Mouse (Mus musculus): ENCODE data around the gene Prdm16.

Gene Prdm16

GRCm38 (mm10) chr4:154602409-154602808, 34.3 kb downstream of the Prdm16 start:
- no peak for DNase-seq

GRCm38 (mm10) chr4:154601006-154601405, 35.7 kb downstream of the Prdm16 start:
- no peak for DNase-seq

DNA sequence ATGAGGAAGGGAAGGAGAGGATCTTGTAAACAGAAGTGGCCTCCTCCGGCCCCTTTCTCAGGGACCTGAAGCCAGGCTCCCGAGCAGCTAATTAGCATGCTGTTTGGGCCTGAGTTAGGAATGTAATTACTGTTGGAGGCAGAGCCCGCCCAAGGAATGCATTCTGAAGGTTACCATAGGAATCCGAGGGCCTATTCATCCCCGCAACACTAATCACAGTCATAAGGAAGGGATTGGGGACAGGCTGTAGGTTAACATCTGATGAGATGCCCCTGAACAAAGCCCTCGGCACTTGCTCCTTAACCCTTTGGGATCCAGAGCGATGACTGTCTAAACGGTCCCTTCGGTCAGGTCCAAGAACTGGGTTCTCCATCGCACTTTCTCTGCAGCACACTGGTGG, 36.7 kb downstream of the Prdm16 start:
- DNase-seq, result peak in 1 of 2 experiments; percentile 23

- no peak for DNase-seq
These were observed 38.3 kb downstream of the Prdm16 start for GRCm38 (mm10) chr4:154598357-154598756.

DNA sequence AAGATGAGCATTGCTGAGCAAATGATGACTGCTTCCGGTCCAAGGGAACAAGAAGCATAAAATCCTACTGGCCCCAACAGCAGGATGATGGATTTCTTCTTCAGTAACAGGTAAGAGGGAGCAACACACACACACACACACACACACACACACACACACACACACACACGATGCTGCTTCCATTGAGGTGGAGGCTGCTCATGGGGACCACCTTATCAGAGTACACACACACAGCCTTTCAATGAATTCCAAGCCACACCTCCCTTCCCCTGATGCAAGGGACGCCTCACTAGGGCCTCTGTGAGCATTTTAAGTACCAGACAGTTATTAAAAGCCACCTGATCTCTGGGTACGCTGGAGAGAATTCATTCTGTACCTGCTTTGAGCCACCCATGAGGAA, 39.9 kb downstream of the Prdm16 start:
- no peak for DNase-seq

DNA sequence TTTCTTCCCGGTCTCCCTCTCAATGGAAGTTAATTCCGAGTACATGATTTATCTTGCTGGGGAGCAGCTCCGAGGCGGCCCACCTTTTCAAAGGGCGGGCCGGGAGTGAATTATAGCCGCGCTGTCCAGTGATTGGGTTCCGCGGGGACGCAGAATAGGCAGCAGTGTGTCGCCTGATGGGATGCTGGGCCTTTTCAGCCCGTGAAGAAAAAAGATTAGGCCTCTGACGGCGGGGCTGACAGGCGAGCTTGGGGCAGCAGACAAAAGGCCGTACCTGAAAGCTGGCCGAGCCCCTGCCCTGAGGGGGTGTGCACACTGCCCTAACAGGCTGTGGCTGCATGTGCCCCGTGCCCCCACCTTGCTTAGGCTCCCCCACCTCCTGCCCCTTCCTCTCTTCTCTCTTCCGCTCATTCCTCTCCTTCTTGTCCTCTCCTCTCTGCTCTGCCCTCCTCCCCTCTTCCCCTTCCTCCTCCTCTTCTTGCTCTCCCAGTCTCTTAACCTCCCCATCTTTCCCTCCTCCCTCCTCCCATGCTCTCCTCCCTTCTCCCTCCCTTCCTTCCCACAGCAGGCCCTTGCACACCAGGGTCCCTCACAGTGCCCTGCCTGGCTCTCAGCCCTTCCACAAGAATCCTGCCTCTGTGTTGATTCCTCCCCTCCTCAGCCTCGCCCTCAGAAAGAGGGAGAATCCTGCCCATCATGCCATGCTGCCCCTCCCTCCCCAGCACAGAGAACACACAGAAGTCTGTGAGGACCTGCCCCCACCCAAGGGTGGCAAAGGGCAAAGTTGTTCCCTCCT, 41.7 kb downstream of the Prdm16 start:
- no peak for DNase-seq

DNA sequence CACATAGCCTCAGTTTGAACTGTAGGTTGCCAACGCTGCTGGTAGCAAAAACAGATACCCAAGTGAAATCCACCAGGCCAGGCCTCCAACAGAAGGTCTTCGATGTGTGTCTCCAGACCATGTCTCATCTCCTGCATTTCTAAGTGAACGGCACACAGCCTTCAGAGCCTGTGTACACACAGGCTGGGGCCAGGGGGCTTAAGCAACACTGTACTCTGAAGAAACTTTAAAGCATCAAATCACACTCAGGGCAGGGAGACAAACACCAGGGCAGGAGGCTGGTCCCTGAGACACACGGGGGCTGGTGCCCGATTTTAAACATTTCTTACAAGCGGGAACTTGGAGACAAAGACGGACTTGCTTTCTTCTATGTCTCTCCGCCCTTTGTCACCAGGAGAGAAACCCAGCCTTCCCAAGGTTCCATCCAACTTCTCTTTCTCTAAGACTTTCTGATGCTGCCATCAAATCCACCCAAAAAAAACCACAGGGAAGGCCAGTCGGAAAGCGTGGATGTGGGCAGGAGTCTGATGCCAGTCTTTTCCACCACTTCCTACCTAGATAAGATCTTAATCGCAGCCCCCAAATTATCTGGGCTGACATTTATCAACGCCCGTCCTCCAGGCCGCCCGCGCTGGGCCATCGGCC, 42.4 kb downstream of the Prdm16 start:
- DNase-seq, result no peak

- DNase-seq, result no peak
These were observed 44.1 kb downstream of the Prdm16 start for GRCm38 (mm10) chr4:154592562-154592961.

DNA sequence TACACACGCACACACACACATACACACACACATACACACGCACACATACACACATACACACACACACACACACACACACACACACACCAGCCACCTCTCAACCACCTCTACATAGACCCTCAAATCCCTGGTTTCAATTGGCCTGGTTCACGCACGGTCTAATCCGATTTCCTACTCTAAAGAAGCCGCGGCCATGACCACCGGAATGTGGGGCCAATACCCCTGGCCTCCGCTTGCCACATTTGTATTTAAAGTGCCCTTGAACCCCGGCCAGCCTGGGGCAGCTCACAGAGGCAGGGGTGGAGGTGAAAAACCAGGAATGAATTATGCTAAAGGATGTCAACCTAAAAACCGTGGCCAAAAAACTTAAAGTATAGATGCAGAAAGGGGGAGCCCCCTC, 45.8 kb downstream of the Prdm16 start:
- DNase-seq, result no peak

- no peak for DNase-seq
These were observed 50.3 kb downstream of the Prdm16 start for GRCm38 (mm10) chr4:154586334-154586733.

GRCm38 (mm10) chr4:154585779-154586178, 50.9 kb downstream of the Prdm16 start:
- DNase-seq, result no peak

DNA sequence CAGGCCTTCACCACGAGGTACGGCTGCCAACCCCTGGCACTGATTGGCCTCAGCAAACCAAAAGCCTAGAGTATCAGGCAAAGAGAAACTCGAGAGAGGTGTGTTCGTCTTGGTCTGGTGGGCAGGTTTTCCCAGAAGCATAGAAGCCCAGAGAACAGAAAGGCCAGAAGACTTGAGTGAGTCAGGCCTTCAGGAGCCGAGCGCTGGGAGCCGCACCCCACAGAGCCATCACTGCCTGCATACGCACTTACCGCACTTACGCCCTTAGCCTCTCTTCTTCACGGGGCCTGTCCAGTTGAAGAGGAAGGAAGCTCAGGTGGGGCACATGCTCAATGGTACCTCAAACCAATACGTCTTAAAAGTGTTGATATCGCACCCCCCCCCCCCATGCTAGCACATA, 53.0 kb downstream of the Prdm16 start:
- DNase-seq, result no peak

DNA sequence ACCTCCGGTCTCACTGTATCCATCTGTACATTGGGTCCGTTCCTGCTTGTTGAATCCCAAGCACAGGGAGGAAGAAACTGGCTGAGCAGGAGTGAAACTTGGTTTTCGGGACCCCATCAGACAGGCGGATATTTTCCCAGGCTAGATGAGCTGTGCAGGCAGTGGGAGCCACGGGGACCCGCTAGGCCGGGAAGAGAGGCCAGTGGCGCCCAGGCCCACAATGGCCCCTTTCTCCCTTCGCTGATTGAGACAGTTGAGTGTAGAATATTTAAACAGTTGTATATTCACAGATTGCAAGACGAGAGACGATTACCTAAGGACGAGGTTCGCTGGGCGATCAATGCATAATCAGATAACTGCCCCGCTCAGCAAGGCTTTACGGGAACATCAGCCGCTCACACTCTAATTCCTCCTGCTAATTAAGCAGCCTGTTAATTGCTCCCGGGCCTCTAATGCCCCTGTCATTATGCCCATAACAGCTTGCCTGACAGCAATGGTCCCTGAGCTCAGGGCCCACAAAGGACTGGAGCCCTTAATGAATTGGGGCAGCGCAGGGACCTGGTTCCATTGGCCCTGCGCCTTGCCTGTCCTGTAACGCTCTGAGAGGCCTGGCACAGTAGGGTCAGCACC, 54.0 kb downstream of the Prdm16 start:
- DNase-seq, result no peak

DNA sequence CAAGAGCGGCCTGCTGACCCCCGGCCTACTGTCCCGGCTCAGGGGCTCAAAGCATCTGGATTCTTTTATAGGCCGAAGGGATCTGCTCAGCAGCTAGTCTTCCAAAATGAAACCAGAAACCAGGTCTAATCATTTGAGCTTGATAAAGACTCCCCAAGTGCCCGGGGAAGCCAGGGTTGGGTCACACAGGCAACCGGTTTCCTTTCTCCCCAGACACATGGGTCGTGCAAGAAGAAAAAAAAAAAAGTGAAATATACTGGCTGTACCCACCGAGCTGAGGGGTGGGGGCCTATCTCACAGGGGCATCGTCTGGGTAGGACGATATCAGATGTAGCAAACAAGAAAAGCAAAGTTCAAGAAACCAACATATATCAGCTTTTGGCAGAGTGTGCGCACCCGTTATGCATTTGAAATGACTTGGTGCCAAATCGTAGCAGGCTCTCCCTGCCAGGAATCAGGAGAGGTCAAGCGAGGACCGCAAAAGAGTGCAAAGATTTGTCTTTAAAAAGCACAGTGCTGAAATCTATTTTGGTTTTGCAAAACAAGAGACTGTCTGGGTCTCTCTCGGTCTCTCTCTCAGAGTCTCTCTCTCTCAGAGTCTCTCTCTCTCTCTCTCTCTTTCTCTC, 55.3 kb downstream of the Prdm16 start:
- DNase-seq, result no peak

DNA sequence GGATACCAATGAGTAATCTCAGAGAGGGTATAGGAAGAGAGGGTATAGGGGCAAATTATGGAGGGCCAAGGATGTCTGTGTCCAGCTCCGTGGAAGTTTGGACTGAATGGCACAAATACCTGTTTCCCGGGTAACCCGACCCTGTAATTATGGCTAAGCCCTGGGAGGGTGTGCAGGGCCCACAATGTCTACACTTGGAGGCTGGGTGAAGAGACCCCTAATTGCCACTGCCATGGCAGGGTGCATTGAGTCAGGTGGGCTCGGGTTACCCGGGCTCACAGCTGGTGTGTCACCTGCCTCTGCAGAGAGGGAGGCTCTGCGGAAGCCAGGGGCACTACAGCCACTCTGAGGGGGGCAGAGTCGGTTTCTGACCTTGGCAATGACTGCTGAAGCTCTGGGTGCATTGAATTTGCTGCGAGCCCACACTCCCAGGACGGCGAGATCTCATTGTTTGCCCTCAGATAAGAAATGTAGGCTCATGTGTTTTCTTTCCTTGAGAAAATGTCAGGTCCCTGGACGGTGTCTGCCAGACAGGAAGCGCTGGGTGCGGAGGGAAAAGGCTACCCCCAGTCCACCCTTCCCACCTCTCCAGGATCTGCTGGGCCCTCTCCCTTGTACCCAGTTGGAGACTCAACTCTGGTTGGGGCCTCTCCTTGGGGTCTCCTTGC, 62.3 kb downstream of the Prdm16 start:
- DNase-seq, result no peak

GRCm38 (mm10) chr4:154570451-154570881, 66.2 kb downstream of the Prdm16 start:
- DNase-seq, result no peak

DNA sequence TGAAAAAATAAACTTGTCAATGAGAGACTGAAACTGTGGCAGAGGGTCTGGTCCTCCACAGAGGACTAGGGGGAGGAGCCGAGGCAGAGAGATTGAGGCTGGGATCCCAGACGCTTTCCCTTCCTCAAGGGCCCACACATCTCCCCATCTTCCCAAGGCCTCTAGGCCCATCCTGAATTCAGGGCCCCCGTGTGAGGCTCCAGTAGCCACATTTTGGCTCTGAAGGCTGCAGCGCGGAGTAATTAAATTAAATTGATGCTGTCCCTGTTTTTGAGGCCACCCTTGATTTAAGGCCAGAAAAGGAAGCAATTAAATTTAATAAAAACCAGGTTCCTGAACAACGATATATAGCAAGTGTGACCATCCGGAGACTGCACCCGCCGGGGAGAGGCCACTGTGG, 66.8 kb downstream of the Prdm16 start:
- no peak for DNase-seq

GRCm38 (mm10) chr4:154568798-154569197, 67.9 kb downstream of the Prdm16 start:
- no peak for DNase-seq

DNA sequence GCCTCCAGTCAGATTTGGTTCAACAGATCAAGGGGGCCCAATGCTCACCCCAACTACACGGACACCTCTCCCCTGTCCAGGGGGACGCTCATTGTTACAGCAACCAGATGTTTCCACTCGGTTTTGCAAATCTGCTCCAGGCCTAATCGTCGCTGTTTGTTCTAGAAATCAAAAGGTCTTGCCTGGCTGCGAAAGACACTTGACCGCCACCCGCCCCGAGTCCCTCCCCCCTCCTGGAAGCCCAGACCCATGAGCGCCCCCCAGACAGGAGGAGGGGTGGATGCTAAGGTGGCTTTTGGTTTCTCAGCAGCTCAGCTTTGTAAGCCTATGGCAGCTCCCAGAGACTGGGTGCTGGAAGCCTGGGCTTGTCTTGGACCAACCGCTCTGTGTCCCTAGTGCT, 68.7 kb downstream of the Prdm16 start:
- DNase-seq, result no peak

- DNase-seq, result no peak
These were observed 73.5 kb downstream of the Prdm16 start for GRCm38 (mm10) chr4:154563201-154563600.

GRCm38 (mm10) chr4:154558041-154558440, 78.6 kb downstream of the Prdm16 start:
- no peak for DNase-seq

GRCm38 (mm10) chr4:154557168-154557567, 79.5 kb downstream of the Prdm16 start:
- no peak for DNase-seq

GRCm38 (mm10) chr4:154556418-154556817, 80.3 kb downstream of the Prdm16 start:
- no peak for DNase-seq
